Mouse (Mus musculus) fibroblast of lung, adult 2 months (primary cell): ENCODE measurements at regions not wholly inside any gene's neighbourhood (a gene's known extent, or its start where the extent isn't known, plus 50 kb on each side); places are given as distances from the start of the nearest gene placed in this dataset.
A peak's percentile ranks its signal among the peaks of the same experiment; 100 is the strongest.

Source experiments
- DNase-seq: peaks from one replicate; pipeline ENCODE4 v3.0.0-alpha.2; 2011; ENCODE audit warnings: low read depth

- no peak for DNase-seq
These were observed 226.1 kb upstream of the BB014433 start for GRCm38 (mm10) chr8:15271793-15272587.

- DNase-seq: peak; percentile 5
These were observed 224.4 kb upstream of the BB014433 start for GRCm38 (mm10) chr8:15270290-15270689.

GRCm38 (mm10) chr8:15244770-15245485, 199.1 kb upstream of the BB014433 start:
- DNase-seq: no peak

GRCm38 (mm10) chr8:15235410-15235809, 189.5 kb upstream of the BB014433 start:
- no peak for DNase-seq

- DNase-seq: no peak
These were observed 187.4 kb upstream of the BB014433 start for GRCm38 (mm10) chr8:15233241-15233640.

- DNase-seq: no peak
These were observed 184.3 kb upstream of the BB014433 start for GRCm38 (mm10) chr8:15230217-15230616.

GRCm38 (mm10) chr8:15221211-15221912, 175.5 kb upstream of the BB014433 start:
- peak; percentile 4 for DNase-seq

GRCm38 (mm10) chr8:15209856-15210521, 164.1 kb upstream of the BB014433 start:
- DNase-seq: no peak

- DNase-seq: no peak
These were observed 155.7 kb upstream of the BB014433 start for GRCm38 (mm10) chr8:15201556-15201955.

GRCm38 (mm10) chr8:15190708-15191107, 144.8 kb upstream of the BB014433 start:
- DNase-seq: no peak

GRCm38 (mm10) chr8:15189079-15189612, 143.3 kb upstream of the BB014433 start:
- no peak for DNase-seq
